Mouse (Mus musculus) c-Kit-positive CD71-negative TER-119-negative erythroid progenitor cells, embryonic 14.5 days (primary cell): ENCODE data around the gene Gnb4.
A peak's percentile ranks its signal among the peaks of the same experiment; 100 is the strongest.

ENCODE experiments used
- DNase-seq: peaks from one replicate; pipeline ENCODE4 v3.0.0-alpha.2; 2013; ENCODE audit warnings: low read depth

Gnb4 gene

DNA sequence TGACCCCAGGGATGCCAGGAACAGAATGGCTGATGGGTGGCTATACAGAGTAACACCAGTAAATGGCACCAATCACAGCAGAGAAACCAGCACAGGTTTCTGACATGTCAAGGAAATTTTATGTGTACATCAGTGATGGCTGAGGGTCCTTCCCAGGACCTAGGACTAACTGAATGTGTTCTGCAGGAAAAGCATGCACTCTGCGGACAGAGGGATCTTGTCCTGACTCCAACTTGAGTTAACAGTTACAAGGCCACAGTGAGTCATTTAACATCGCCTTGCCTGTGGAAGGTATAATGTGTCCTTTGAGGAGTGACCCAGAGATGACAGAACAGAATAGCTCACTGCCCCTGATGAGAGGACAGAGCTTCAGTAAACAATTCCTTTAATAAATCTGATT, 1.6 kb downstream of the Gnb4 start:
- no peak for DNase-seq

DNA sequence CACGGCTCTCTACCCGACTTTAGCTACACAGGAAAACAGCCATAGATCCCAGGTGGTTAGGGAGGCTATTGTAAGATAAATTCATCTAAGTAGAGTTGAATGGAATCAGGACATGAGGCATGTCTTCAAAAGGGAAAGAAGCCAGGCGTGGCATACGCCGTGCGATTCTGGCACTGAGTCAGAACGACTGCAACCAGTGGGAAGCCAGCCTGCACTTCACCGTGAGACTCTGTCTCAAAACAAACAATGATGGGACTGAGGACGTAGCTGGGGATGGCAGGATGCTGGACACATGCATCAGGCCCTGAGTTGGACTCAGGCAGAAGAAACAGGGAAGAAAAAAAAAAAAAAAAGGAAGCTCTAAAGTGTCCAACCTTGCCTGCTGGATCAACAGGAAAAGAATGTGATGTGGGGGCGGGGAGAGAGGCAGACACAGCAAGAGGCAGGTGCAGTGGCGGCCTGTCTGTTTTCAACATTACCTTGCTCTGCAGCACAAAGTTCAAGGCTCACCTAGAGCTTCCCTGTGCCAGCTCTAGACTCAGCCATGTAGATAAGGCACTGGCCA, 4.7 kb downstream of the Gnb4 start:
- DNase-seq, result no peak

DNA sequence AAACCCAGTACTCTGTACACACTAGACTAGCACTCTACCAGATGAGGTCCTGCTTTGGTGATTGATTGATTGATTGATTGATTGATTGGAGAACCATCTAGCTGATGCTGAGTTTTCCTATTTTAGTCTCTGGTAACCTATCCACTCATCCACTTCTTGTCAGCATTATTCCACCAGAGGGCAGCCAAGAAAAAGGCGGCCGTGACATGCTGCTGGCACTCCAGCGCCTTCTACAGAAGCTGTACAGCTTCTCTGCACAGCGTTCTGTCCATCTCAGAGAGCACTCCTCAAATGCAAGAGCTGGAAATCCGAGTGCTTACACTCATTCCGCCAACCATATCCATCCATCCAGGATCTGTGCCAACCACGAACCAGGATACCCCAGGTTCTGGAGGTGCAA, 5.8 kb downstream of the Gnb4 start:
- no peak for DNase-seq

DNA sequence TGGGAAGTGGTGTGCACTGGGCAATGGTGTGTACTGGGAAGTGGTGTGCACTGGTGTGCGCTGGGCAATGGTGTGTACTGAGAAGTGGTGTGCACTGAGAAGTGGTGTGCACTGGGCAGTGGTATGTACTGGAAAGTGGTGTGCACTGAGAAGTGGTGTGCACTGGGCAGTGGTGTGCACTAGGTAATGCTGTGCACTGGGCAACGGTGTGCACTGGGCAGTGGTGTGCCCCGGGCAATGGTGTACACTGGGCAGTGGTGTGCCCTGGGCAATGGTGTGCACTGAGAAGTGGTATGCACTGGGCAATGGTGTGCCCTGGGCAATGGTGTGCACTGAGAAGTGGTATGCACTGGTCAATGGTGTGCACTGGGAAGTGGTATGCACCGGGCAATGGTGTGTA, 7.2 kb downstream of the Gnb4 start:
- no peak for DNase-seq

DNA sequence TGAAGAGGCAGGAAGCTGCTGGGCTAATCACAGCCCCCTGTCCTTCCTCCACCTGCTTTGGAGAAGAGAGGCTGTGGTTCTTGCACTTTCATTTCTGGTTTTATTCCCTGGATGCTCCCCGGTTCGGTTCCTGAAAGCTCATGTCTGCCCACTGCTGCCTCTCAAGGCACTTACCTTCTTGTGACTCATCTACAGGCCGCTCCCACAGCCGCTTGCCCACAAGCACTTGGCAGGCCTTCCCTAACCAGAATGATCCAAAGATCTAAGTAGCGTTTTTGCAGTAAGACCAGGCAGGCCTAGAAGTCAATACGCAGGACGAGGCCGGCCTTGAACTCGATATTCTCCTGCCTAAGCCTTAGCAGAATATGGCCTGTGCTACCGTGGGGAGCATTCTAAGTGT, 15.3 kb downstream of the Gnb4 start:
- DNase-seq, result no peak

DNA sequence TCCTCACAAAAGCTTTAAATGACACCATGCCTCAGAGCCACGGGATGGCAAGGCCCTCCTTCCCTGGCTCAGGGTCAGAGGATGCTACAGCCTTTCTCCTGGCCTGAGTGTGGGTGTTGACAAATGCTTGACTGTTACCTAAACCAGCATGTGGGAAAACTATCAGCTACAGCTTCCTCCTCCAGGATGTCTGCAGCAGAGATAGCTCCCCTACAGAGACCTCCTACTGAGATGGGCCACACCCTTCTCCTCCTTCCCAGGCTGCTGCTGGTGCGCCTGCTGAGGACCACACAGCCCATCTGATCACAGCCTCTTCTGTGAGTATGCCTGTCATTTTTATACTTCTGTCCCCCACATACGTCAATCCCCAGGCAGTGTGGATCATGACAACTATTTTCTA, 17.1 kb downstream of the Gnb4 start:
- no peak for DNase-seq

DNA sequence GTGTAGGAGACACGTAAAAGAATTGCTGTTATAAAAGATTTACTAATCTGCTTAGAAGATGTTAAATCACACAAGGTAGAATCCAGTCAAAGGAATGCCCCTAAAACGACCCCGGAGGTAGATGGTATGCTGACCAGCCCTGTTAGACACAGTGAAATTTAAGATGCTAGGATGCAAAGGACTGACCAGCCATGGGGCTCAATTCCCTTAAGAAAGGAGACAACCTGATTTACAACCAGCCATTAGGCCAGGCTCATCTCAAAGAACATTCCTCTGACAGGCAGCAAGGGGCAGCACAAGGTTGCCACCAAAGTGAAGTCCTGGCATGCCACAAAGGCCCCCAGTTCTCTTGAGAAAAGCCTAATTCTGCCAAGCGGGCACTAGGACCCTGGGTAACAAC, 21.3 kb downstream of the Gnb4 start:
- no peak for DNase-seq

DNA sequence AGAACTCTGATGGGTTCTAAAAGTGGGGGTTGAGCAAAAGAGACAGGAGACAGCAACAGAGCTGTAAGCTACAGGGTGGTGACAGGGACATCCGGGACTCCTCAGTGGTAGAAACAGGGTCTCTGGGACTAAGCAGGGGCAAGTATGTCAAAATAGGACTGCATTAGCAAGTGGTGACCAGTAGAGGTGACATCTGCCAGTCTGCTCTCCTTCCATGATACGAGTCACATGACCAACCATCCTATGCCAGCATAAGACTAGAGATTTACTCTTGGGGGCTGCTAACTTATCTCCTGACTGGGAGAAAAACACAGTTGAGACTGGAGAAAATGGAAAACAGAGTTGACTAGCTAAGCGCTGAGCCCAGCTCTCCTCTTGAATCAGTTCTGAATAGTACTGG, 30.1 kb downstream of the Gnb4 start:
- no peak for DNase-seq

DNA sequence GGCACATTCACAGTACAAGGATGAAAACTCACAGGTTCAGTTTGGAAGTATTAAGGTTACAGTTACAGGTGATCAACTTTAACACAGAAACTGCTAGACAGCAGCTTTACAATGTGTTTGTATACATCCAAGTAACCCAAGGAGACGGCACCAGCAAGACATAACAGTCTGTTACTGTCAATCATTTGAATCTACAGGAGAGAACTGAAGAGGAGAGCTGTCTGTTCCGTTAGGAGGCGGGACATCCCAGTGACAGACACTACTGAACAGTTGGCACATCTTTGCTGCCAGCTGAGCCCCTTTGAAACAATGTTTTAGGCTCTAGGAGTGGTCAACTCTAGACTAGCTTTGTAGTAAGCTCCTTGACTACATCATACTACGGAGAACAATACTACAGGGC, 32.9 kb downstream of the Gnb4 start:
- DNase-seq, result no peak

DNA sequence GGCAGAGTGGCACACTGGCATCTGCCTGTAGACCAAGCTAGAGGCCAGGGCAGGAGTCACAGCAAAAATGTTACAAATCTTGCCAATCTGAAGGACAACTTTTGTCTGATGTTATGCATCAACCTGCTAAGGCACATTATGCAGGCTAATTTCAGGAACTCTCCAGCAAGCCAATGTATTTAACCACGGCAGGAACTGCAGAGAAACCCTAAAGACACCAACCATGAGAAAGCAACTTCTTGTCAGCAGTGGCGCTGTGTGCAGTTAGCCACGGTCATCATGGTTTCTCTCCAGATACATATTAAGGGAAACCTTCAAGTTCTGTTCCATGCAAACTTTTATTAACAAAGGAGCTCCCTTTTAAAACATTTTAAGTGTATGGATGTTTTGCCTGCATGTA, 34.5 kb downstream of the Gnb4 start:
- DNase-seq, result no peak

DNA sequence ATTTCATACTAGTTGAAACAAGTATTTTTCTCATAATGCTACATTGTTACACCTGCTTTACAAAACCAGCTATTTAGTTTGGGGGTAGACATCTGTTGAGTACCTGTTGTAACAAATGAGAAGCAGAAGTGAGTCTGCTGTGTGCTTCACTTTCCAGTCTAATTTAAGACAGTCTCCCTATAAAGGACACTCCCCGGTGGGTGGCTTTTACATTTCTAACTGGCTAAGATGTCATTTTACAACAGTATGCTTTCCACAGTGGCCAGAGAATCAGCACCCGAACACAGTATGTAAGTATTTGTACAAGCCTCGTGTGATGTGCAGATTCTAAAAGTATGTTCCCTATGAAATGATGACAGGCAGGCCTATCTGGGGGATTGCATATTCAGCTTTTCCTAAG, 35.6 kb downstream of the Gnb4 start:
- DNase-seq, result no peak

DNA sequence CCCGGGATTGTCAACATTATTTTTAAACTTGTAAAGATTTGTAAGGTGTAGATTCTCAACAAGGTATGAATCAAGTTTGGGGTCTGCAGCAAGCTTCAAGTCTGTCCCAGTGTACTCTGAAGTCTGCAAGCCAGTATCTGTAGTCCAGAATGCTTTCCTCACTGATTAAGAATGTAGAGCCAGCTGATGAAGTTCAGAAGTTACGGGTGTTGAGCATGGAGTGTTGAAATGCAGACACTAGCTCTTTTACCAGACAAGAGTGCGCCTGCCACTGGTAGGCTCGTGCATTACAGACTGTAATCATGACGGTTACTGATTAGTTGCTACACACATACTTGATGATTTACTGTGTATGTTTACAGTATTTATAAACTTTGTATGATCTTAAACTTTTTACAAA, 37.6 kb downstream of the Gnb4 start:
- DNase-seq, result no peak

DNA sequence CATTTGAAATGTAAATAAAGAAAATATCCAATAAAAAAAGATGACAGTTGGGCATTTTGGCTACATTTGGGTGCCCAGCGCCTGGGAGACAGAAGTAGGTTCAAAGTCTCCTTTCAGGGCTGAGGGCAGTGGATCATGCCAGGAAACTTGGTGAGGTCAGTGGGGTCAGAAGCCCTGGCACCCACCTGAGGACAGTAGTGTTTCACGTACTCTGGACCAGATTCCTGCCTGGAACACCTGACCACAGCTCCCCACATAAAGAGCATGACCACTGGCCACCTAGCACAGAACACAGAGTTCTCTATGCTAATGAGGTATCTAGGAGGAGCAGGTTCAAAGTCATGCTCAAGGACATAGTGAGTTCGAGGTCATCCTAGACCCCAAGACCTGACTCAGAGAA, 41.2 kb downstream of the Gnb4 start:
- DNase-seq, result no peak

DNA sequence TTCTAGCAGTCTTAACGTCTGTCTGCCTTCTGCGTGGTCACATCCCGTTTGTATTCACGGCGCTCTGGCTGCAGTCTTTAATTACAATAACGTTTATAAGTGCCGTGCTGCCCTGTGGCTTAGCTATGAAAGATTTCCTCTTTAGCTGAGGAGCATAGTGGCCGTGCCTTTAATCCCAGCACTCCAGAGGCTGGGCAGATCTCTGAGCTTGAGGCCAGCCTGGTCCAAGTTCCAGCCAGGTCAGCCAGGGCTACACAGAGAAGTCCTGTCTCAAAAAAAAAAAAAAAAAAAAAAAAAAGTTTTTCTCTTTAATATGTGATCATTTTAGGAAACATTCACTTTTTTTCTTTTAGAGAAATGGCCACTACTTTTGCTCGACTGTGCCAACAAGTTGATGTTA, 42.5 kb downstream of the Gnb4 start:
- no peak for DNase-seq

DNA sequence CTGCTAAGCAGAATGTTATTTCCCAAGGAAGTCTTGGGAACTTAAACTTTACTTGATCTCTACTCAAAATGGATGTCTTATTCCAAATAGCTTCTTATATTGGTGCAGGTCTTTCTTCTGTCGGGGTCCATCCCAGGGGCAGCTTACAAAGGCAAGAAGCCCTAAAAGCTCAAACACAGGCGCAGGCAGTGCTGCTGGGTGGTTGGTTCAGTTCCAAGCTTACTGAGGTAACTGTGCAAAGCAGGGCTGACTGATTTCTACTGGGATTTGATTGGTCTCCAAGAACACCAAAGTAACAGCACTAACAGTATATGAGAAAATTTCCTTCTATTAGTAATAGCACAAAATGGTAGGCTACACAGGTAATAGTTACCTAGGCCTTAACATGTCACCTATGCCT, 43.3 kb downstream of the Gnb4 start:
- DNase-seq, result no peak

DNA sequence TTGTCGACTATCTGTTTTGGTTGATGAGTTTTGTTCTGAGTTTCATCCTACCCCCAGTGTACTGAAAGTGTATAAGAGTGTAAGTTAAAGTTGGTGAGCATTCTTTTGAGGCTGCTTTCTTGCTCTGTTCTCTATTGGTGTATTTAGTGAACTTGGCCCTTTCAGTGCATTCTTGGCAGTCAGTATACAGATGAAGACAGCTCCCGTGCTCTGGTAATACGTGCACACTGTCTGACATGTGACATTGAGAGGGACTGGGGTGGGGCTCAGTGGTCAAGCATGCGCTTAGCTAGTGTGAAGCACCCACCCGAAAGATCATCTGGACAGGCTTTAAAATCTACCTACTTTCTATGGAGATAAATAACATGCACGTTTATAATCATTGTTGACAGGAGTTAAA, 53.0 kb downstream of the Gnb4 start:
- no peak for DNase-seq

DNA sequence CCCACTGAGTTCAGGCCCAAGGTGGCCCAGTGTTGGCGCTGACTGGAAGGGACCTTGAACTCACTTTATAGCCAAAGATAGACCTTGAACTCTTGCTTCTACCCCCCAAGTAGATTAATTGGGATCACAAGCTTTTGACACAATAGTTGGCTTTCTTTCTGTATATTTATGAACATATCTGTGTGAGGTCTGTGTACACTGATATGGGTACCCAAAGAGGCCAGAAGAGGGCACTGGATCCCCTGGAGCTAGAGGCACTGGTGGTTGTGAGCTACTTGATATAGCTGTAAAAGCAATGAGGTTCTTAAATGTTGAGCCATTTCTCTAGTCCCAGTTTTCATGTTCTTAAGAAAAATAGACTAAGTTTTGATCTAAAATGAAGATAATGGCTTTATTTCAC, 63.3 kb downstream of the Gnb4 start:
- DNase-seq, result peak; percentile 12

DNA sequence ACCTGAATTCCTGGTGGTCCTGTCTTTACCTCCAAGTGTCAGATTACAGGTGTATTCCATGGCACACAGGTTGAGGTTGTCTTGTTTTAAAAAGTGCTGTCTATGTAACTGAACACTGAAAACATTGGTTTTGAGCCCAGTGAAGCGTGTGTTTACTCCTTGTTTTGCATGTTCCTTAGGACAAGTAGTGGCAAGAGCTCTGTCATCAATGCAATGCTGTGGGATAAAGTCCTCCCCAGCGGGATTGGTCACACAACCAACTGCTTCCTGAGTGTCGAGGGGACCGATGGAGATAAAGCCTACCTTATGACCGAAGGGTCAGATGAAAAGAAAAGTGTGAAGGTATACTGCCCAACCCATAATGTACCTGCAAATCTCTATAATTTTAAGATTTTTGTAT, 78.3 kb downstream of the Gnb4 start:
- no peak for DNase-seq

DNA sequence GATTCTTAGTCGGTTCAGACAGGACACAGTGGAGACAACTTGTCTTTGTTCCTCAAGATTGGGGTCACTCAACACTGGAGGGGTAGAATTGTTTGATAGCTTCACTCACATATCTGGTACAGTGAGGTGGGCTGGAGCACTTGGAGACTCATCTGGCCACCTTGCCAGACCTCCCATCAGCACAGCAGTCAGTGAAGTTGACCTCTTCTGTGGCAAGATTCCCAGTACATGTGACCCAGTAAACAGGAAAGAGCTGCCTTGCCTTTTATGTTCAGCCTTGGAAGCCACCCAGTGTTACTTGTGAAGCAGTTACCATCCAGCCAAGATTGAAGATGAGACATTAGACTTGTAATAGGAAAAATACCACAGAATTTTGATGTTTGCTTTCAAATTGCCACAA, 78.8 kb downstream of the Gnb4 start:
- no peak for DNase-seq

DNA sequence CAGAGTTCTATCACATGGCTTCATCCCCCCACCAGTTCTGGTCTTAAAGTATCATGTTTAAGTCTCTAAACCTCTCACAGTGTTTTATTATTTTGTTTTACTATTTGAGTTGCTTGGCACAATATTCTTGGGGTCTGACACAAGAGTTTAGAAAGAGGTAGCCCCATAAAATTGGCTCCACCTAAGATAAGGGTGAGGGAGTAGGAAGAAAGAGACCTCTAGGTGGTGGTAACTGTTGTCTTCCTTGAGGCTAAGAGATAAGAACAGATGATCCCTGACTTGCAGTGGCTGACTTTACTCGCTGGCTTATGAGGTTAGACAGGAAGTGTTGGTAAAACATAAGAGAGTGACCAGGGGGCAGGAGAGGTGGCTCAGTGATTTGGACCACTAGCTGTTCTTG, 80.7 kb downstream of the Gnb4 start:
- no peak for DNase-seq
